Mouse (Mus musculus): Measurements from ENCODE around the gene Srm.

Srm gene

GRCm38 (mm10) chr4:148633395-148634061 lies 42.2 kb downstream of the Srm start:
- DNase-seq (ENCODE audit: low spot score), result no peak

GRCm38 (mm10) chr4:148635309-148635708 lies 44.0 kb downstream of the Srm start:
- DNase-seq (ENCODE audit: low spot score), result no peak

- no peak for DNase-seq (ENCODE audit: low spot score)
Measured at GRCm38 (mm10) chr4:148638302-148638701, 47.0 kb downstream of the Srm start.

- no peak for DNase-seq (ENCODE audit: low spot score)
Measured at GRCm38 (mm10) chr4:148639455-148639854, 48.2 kb downstream of the Srm start.

- DNase-seq (ENCODE audit: low spot score), result no peak
Measured at GRCm38 (mm10) chr4:148641121-148641520, 49.8 kb downstream of the Srm start.

- no peak for DNase-seq (ENCODE audit: low spot score)
Measured at GRCm38 (mm10) chr4:148643291-148644156, 52.2 kb downstream of the Srm start, which contains the start of gene Gm572. TSS of gene Gm572 (plus strand) at chr4:148643317.

- peak; percentile 17 for DNase-seq (ENCODE audit: low spot score)
Measured at GRCm38 (mm10) chr4:148644157-148644511, 52.8 kb downstream of the Srm start.

All from adipocyte (in vitro differentiated cells).